10 mouse cellular contexts compared by ENCODE assay signal in genomic region chr3:87263436-87263835, GRCm38 (mm10). TPM values are rescaled to one million over a fixed set of nuclear protein-coding genes. Genes with fewer than 3 reads are reported as not detected.
DNase-seq lines count a peak whose midpoint lies in the region; ATAC-seq and TF ChIP-seq lines count a peak whose summit lies in the region.
"Had no signal": no experiment of that assay in that cellular context is flagged by ENCODE, and none has a peak within 500 bp of the region (broad histone marks: within the 10 kb centered on the region; RNA-seq: fewer than 3 reads in every experiment).

Gene Fcrls (minus strand): TSS chr3:87263738.

- no peak within 1 kb of the TSS for H3K4me3 ChIP-seq in embryonic facial prominence, embryonic 13.5 days
- H3K4me3 ChIP-seq in embryonic facial prominence, embryonic 10.5 days: no peak within 1 kb of the TSS
- H3K4me3 ChIP-seq in midbrain, embryonic 14.5 days (replicated peaks; ENCODE audit: low read depth, low read length): no peak within 1 kb of the TSS
- H3K4me3 ChIP-seq in midbrain, embryonic 11.5 days (ENCODE audit: low read depth, low read length): no peak within 1 kb of the TSS
- H3K4me3 ChIP-seq in liver, postnatal 0 days (ENCODE audit: low read depth, low read length): no peak within 1 kb of the TSS
- H3K4me3 ChIP-seq in intestine, embryonic 15.5 days (replicated peaks): no peak within 1 kb of the TSS

- no peaks in the 10 kb centered on the region for H3K27me3 ChIP-seq in embryonic facial prominence, embryonic 13.5 days
- no peaks in the 10 kb centered on the region for H3K27me3 ChIP-seq in embryonic facial prominence, embryonic 10.5 days (replicated peaks; ENCODE audit: low read depth, poor library complexity, severe bottlenecking)
- no peaks in the 10 kb centered on the region for H3K27me3 ChIP-seq in midbrain, embryonic 14.5 days (ENCODE audit: control insufficient read depth, insufficient read depth, low read length)
- no peaks in the 10 kb centered on the region for H3K27me3 ChIP-seq in midbrain, embryonic 11.5 days (ENCODE audit: control insufficient read depth, insufficient read depth, low read length)
- H3K27me3 ChIP-seq in liver, postnatal 0 days (ENCODE audit: insufficient read depth, low read length): no peaks in the 10 kb centered on the region
- H3K27me3 ChIP-seq in intestine, embryonic 15.5 days (replicated peaks): no peaks in the 10 kb centered on the region

- WGBS in embryonic facial prominence, embryonic 13.5 days: 82% methylated on average over 7 of the region's 7 CpGs
- 88% methylated on average over 7 of the region's 7 CpGs for WGBS in embryonic facial prominence, embryonic 10.5 days
- WGBS in midbrain, embryonic 14.5 days: 90% methylated on average over 7 of the region's 7 CpGs
- WGBS in midbrain, embryonic 11.5 days: 82% methylated on average over 7 of the region's 7 CpGs
- WGBS in liver, postnatal 0 days (ENCODE audit: insufficient replicate concordance): 35% methylated on average over 7 of the region's 7 CpGs
- 83% methylated on average over 7 of the region's 7 CpGs for WGBS in intestine, embryonic 15.5 days

- H3K36me3 ChIP-seq in embryonic facial prominence, embryonic 13.5 days: no peaks in the 10 kb centered on the region
- H3K36me3 ChIP-seq in embryonic facial prominence, embryonic 10.5 days (replicated peaks): no peaks in the 10 kb centered on the region
- no peaks in the 10 kb centered on the region for H3K36me3 ChIP-seq in midbrain, embryonic 14.5 days (ENCODE audit: control insufficient read depth, insufficient read depth, low read length)
- H3K36me3 ChIP-seq in midbrain, embryonic 11.5 days (ENCODE audit: control insufficient read depth, insufficient read depth, low read length): no peaks in the 10 kb centered on the region
- H3K36me3 ChIP-seq in liver, postnatal 0 days (replicated peaks; ENCODE audit: insufficient read depth, low read length): no peaks in the 10 kb centered on the region
- H3K36me3 ChIP-seq in intestine, embryonic 15.5 days: no peaks in the 10 kb centered on the region

- H3K4me2 ChIP-seq in embryonic facial prominence, embryonic 13.5 days: no peak within 1 kb of the TSS
- no peak within 1 kb of the TSS for H3K4me2 ChIP-seq in midbrain, embryonic 14.5 days (ENCODE audit: low read length)
- no peak within 1 kb of the TSS for H3K4me2 ChIP-seq in midbrain, embryonic 11.5 days
- H3K4me2 ChIP-seq in liver, postnatal 0 days (ENCODE audit: low read depth, low read length): no peak within 1 kb of the TSS
- no peak within 1 kb of the TSS for H3K4me2 ChIP-seq in intestine, embryonic 15.5 days (replicated peaks)

- no peak for TF ChIP-seq CTCF in liver, postnatal 0 days (IDR thresholded peaks at IDR 0.05; ENCODE audit: low read depth)

- no peak for ATAC-seq in embryonic facial prominence, embryonic 13.5 days (ENCODE audit: insufficient number of reproducible peaks, insufficient read depth, low FRiP score, low TSS enrichment, low read depth)
- ATAC-seq in midbrain, embryonic 14.5 days (ENCODE audit: low FRiP score, low TSS enrichment): no peak
- ATAC-seq in midbrain, embryonic 11.5 days (ENCODE audit: low FRiP score): no peak
- 0 out of 2 replicates have a peak, but pooled peaks have one; percentile 13 for ATAC-seq in neutrophil, adult 5-6 weeks (ENCODE audit: extremely low read depth, insufficient number of reproducible peaks, low FRiP score, poor library complexity, severe bottlenecking)
- ATAC-seq in liver, postnatal 0 days: no peak
- ATAC-seq in intestine, embryonic 15.5 days: no peak

- no peak for TF ChIP-seq EP300 in liver, postnatal 0 days (IDR thresholded peaks at IDR 0.05; ENCODE audit: low read depth)

- H3K4me1 ChIP-seq in embryonic facial prominence, embryonic 13.5 days: peaks cover 3% of the 10 kb centered on the region
- no peaks in the 10 kb centered on the region for H3K4me1 ChIP-seq in embryonic facial prominence, embryonic 10.5 days
- H3K4me1 ChIP-seq in midbrain, embryonic 14.5 days (ENCODE audit: control insufficient read depth, insufficient read depth, low read length): no peaks in the 10 kb centered on the region
- no peaks in the 10 kb centered on the region for H3K4me1 ChIP-seq in midbrain, embryonic 11.5 days (ENCODE audit: control insufficient read depth, insufficient read depth, low read length)
- H3K4me1 ChIP-seq in liver, postnatal 0 days (ENCODE audit: insufficient read depth): no peaks in the 10 kb centered on the region
- no peaks in the 10 kb centered on the region for H3K4me1 ChIP-seq in intestine, embryonic 15.5 days (replicated peaks)

- H3K9me3 ChIP-seq in embryonic facial prominence, embryonic 13.5 days: no peaks in the 10 kb centered on the region
- no peaks in the 10 kb centered on the region for H3K9me3 ChIP-seq in embryonic facial prominence, embryonic 10.5 days
- no peaks in the 10 kb centered on the region for H3K9me3 ChIP-seq in midbrain, embryonic 14.5 days (ENCODE audit: control insufficient read depth, low read length)
- H3K9me3 ChIP-seq in midbrain, embryonic 11.5 days (ENCODE audit: control insufficient read depth, low read length): no peaks in the 10 kb centered on the region
- no peaks in the 10 kb centered on the region for H3K9me3 ChIP-seq in liver, postnatal 0 days (ENCODE audit: low read length)
- no peaks in the 10 kb centered on the region for H3K9me3 ChIP-seq in intestine, embryonic 15.5 days

- no peak for DNase-seq in embryonic facial prominence, embryonic 10.5 days (ENCODE audit: low spot score)
- no peak for DNase-seq in midbrain, embryonic 14.5 days
- no peak for DNase-seq in midbrain, embryonic 11.5 days (ENCODE audit: low spot score, missing footprints)
- no peak for DNase-seq in layer of hippocampus, postnatal 25 days (ENCODE audit: extremely low spot score in 1 of 2, low spot score in 1 of 2)
- DNase-seq in liver, postnatal 0 days: no peak
- DNase-seq: heart, postnatal 10 days; right cerebral cortex, postnatal 14 days had no signal

- H3K9ac ChIP-seq in embryonic facial prominence, embryonic 13.5 days: no peak within 1 kb of the TSS
- no peak within 1 kb of the TSS for H3K9ac ChIP-seq in midbrain, embryonic 14.5 days (replicated peaks; ENCODE audit: low read length)
- no peak within 1 kb of the TSS for H3K9ac ChIP-seq in midbrain, embryonic 11.5 days (ENCODE audit: low read length)
- H3K9ac ChIP-seq in liver, postnatal 0 days (replicated peaks): no peak within 1 kb of the TSS
- no peak within 1 kb of the TSS for H3K9ac ChIP-seq in intestine, embryonic 15.5 days

- H3K27ac ChIP-seq in embryonic facial prominence, embryonic 13.5 days: no peak within 1 kb of the TSS
- no peak within 1 kb of the TSS for H3K27ac ChIP-seq in embryonic facial prominence, embryonic 10.5 days (replicated peaks)
- H3K27ac ChIP-seq in midbrain, embryonic 14.5 days (replicated peaks; ENCODE audit: low read depth, low read length): no peak within 1 kb of the TSS
- no peak within 1 kb of the TSS for H3K27ac ChIP-seq in midbrain, embryonic 11.5 days (ENCODE audit: low read depth, low read length)
- no peak within 1 kb of the TSS for H3K27ac ChIP-seq in liver, postnatal 0 days (ENCODE audit: low read depth)
- no peak within 1 kb of the TSS for H3K27ac ChIP-seq in intestine, embryonic 15.5 days

RNA-seq across cellular contexts. Expression of gene Fcrls, which starts in this region (rescaled TPM):
- polyA plus RNA-seq in embryonic facial prominence, embryonic 13.5 days (2015; fragmentation: Nextera tagmentation; extraction: Ambion mirVana): 10.6 and 11.2 TPM in 2 replicates
- 2.4 and 4.4 TPM in 2 replicates for polyA plus RNA-seq in embryonic facial prominence, embryonic 10.5 days (2016; fragmentation: Nextera tagmentation; extraction: Ambion mirVana)
- polyA plus RNA-seq in midbrain, embryonic 14.5 days (2014; fragmentation: Nextera tagmentation; extraction: Ambion mirVana): 5.4 and 11.1 TPM in 2 replicates
- polyA plus RNA-seq in midbrain, embryonic 11.5 days (2014; fragmentation: Nextera tagmentation; extraction: Ambion mirVana): 7.4 and 9.9 TPM in 2 replicates
- total RNA-seq in layer of hippocampus, postnatal 25 days (2021): 10 to 100 TPM; 29.5 to 31.3 TPM
- 0.70 TPM in 1 of 2 replicates, not detected in the other for total RNA-seq in neutrophil, adult 5-6 weeks (2017)
- polyA plus RNA-seq in liver, postnatal 0 days (2015; fragmentation: Nextera tagmentation; extraction: Ambion mirVana): 0.16 and 0.17 TPM in 2 replicates
- polyA plus RNA-seq in intestine, embryonic 15.5 days (2015; fragmentation: Nextera tagmentation; extraction: Ambion mirVana): 6.4 TPM in 2 replicates

Comparison
In these comparisons a context has a peak if more than half of its experiments do, and no peak if none do; other contexts are left out.
1. RNA of gene Fcrls (total RNA-seq): 29.5 to 31.3 TPM in layer of hippocampus, postnatal 25 days; 0.70 TPM in neutrophil, adult 5-6 weeks; every median in the first group is over 10 times any median in the second.
2. Peak in ATAC-seq in neutrophil, adult 5-6 weeks; RNA of the gene not detected or under 1 TPM.